Comparison of ENCODE assay signal across 16 mouse cellular contexts in the genomic region with DNA sequence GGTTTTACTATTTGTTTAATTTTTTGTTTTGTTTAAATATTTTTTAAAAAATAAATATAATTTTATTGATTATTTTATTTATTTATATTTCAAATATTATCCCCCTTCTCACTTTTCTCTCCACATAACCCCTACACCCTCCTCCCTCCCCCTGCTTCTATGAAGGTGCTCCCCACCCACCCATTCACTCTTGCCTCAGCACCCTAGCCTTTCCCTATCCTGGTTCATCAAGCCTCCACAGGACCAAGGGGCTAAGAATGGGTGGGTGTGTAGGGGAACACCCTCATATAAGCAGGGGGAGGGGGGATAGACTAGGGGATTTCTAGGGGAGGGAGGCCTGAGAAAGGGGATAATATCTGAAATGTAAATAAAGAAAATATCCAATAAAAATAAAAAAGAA.
"Had no signal": no experiment of that assay in that cellular context is flagged by ENCODE, and none has a peak within 500 bp of the region (broad histone marks: within the 10 kb centered on the region; RNA-seq: fewer than 3 reads in every experiment).

No protein-coding gene starts in this region.

- H3K9me3 ChIP-seq: midbrain, embryonic 10.5 days; midbrain, embryonic 13.5 days; midbrain, embryonic 15.5 days had no signal

- DNase-seq: lung, adult 18-20 months; lung, embryonic 14.5 days; lung, postnatal 10 days; lung, postnatal 4 days; retina, postnatal 1 day; right cerebral cortex, adult 18-20 months; right cerebral cortex, postnatal 25 days; right cerebral cortex, postnatal 4 days; spleen, adult 18-20 months; thymus, adult 18-20 months; thymus, postnatal 14 days; thymus, postnatal 36 days had no signal

- H3K27ac ChIP-seq: midbrain, embryonic 10.5 days; midbrain, embryonic 13.5 days; midbrain, embryonic 15.5 days had no signal

- ATAC-seq: midbrain, embryonic 13.5 days; midbrain, embryonic 15.5 days had no signal

- H3K4me1 ChIP-seq: midbrain, embryonic 10.5 days; midbrain, embryonic 13.5 days; midbrain, embryonic 15.5 days had no signal

- H3K4me2 ChIP-seq: lung, embryonic 14.5 days; midbrain, embryonic 13.5 days; midbrain, embryonic 15.5 days had no signal

- H3K27me3 ChIP-seq: midbrain, embryonic 13.5 days; midbrain, embryonic 15.5 days had no signal

- H3K36me3 ChIP-seq: midbrain, embryonic 10.5 days; midbrain, embryonic 13.5 days; midbrain, embryonic 15.5 days had no signal

- H3K4me3 ChIP-seq: midbrain, embryonic 10.5 days; midbrain, embryonic 13.5 days; midbrain, embryonic 15.5 days; myocyte had no signal

- H3K9ac ChIP-seq: lung, embryonic 14.5 days; midbrain, embryonic 13.5 days; midbrain, embryonic 15.5 days had no signal
